Mouse (Mus musculus) kidney, embryonic 14.5 days (tissue): ENCODE data around the gene Ddx49. TPM values are rescaled to one million over a fixed set of nuclear protein-coding genes. Genes with fewer than 3 reads are reported as not detected.

Experiments
- ATAC-seq: fragments of 200-750 bp; cut with Nextera tagmentation; 2 replicates; pipeline ENCODE4 v1.8.0; 2017; ENCODE audit warnings: moderate number of reproducible peaks, mild to moderate bottlenecking, moderate TSS enrichment, moderate library complexity; ENCODE audit not compliant: low FRiP score, low TSS enrichment
- H3K27ac ChIP-seq: fragments of 300-500 bp; sonication (generic); 2 replicates; pipeline ENCODE4 v1.5.1; 2014; ENCODE audit warnings: low read depth, mild to moderate bottlenecking, low read length, moderate library complexity, mixed read lengths
- H3K27me3 ChIP-seq: fragments of 300-500 bp; sonication (generic); 2 replicates; pipeline ENCODE4 v1.6.1; 2014; ENCODE audit warnings: mild to moderate bottlenecking, low read length; ENCODE audit not compliant: control insufficient read depth, insufficient read depth
- H3K36me3 ChIP-seq: fragments of 300-500 bp; sonication (generic); 2 replicates; pipeline ENCODE4 v1.6.1; 2014; ENCODE audit warnings: low read length, mixed read lengths; ENCODE audit not compliant: control insufficient read depth, insufficient read depth
- H3K4me1 ChIP-seq: fragments of 300-500 bp; sonication (generic); 2 replicates; pipeline ENCODE4 v1.6.1; 2014; ENCODE audit warnings: low read length, mixed read lengths; ENCODE audit not compliant: control insufficient read depth, insufficient read depth
- H3K4me2 ChIP-seq: fragments of 300-500 bp; sonication (generic); replicated peaks from 2 replicates; pipeline ENCODE4 v1.6.1; 2014; ENCODE audit warnings: low read depth, mild to moderate bottlenecking, low read length
- H3K4me3 ChIP-seq: fragments of 300-500 bp; sonication (generic); 2 replicates; pipeline ENCODE4 v1.5.1; 2014; ENCODE audit warnings: mild to moderate bottlenecking, low read length
- H3K9ac ChIP-seq: fragments of 300-500 bp; sonication (generic); 2 replicates; pipeline ENCODE4 v1.6.1; 2014; ENCODE audit warnings: low read depth, mild to moderate bottlenecking, low read length, moderate library complexity
- H3K9me3 ChIP-seq: fragments of 300-500 bp; sonication (generic); 2 replicates; pipeline ENCODE4 v1.6.1; 2016; ENCODE audit warnings: low read length; ENCODE audit not compliant: control insufficient read depth
- WGBS: fragments of 180-500 bp; shearing (Covaris S2); extraction: QIAGEN DNeasy Blood & Tissue Kit; methylation state at CpG from one replicate; pipeline ENCODE4 v1.1.7; 2014; 5-methylcytosine and 5-hydroxymethylcytosine counted together
- polyA plus RNA-seq: library from polyadenylated mRNA; unstranded; fragments of >200 nt; fragmentation: Nextera tagmentation; extraction: Ambion mirVana; gene quantifications from 2 replicates; pipeline ENCODE4 v1.2.1, GENCODE M21; 2014

Ddx49 gene
- polyA plus RNA-seq, 1 experiment from 2014 or later: 49.9 TPM

DNA sequence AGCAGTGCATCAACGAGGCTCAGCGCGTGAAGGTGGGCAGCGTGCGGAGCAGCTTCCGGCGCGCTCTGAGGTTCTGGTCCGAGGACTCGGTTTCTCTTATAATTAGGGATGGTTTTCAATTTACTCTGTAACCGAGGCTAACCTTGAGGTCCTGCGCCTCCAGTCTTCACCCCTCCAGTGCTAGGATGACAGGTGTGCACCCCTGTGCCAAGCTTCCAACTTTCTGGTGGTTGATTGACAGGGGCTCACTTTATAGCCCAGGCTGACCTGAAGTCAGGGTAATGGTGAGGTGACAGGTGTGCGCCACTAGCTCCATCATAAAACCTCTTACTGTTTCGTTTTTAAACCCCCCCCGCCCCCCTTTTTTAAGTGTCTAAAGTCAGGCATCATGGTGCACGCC lies 612 bp upstream of the Ddx49 start:
- 4% methylated on average over 16 of the region's 16 CpGs for WGBS
- peak overlapping the region; percentile 70 for H3K9ac ChIP-seq
- peak overlapping the region; percentile 87 for H3K4me2 ChIP-seq
- peak; percentile 58; the same call in 1 of the 2 replicates for ATAC-seq
- H3K27me3 ChIP-seq: no peaks in the 10 kb centered on the region
- H3K36me3 ChIP-seq: peaks cover 52% of the 10 kb centered on the region
- no peaks in the 10 kb centered on the region for H3K9me3 ChIP-seq
- peaks cover 10% of the 10 kb centered on the region for H3K4me1 ChIP-seq
- H3K4me3 ChIP-seq: peak overlapping the region; percentile 73
- peak overlapping the region; percentile 13 for H3K27ac ChIP-seq

DNA sequence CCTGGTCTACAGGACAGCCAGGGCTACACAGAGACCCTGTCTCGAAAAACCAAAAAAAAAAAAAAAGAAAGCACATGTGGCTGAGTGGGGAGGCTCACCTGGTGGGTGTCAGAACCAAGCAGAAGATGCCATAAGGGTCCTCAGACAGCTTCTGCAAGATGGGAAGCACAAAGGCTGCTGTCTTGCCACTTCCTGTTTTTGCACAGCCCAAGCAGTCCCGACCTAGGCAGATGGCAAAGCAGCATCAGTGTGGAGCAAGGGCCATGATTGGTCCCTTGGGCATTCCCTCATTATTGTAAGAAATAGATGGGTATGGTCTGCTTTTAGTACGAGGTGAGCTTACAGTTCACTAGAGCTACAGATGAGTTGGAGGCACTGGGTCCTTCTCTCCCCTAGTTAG lies 1.4 kb downstream of the Ddx49 start:
- Histone ChIP-seq H3K27me3 (no peaks in the 10 kb centered on the region), H3K9ac (no peak overlapping the region), H3K4me2 (no peak overlapping the region), H3K4me3 (no peak overlapping the region), H3K9me3 (no peaks in the 10 kb centered on the region), H3K4me1 (peaks cover 10% of the 10 kb centered on the region), H3K36me3 (peaks cover 54% of the 10 kb centered on the region), H3K27ac (no peak overlapping the region)
- ATAC-seq: no peak
- 87% methylated on average over 3 of the region's 3 CpGs for WGBS

DNA sequence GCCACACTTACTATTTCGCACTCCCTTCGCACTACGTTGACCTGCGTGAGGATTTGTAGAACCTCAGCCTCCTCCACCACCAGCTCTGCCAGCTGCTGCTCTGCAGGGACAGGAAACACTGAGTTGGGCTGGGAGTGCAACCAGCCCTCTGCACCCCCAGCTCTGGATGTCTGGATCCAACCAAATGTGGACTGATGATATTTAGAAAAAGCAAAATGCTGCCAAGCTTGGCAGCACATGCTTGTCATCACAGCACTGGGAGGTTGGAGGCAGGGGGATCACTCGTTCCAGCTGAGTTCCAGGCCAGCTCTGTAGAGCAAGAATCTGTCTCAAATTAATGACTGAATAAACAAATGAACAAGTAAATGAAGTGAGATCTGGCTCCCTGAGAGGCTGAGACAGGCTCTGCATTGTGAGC lies 8.3 kb downstream of the Ddx49 start:
- H3K4me1 ChIP-seq: no peaks in the 10 kb centered on the region
- no peak overlapping the region for H3K27ac ChIP-seq
- no peaks in the 10 kb centered on the region for H3K27me3 ChIP-seq
- H3K4me3 ChIP-seq: no peak overlapping the region
- ATAC-seq: no peak
- 52% methylated on average over 5 of the region's 5 CpGs for WGBS
- peaks cover 95% of the 10 kb centered on the region for H3K36me3 ChIP-seq
- H3K4me2 ChIP-seq: no peak overlapping the region
- H3K9me3 ChIP-seq: no peaks in the 10 kb centered on the region
- no peak overlapping the region for H3K9ac ChIP-seq

DNA sequence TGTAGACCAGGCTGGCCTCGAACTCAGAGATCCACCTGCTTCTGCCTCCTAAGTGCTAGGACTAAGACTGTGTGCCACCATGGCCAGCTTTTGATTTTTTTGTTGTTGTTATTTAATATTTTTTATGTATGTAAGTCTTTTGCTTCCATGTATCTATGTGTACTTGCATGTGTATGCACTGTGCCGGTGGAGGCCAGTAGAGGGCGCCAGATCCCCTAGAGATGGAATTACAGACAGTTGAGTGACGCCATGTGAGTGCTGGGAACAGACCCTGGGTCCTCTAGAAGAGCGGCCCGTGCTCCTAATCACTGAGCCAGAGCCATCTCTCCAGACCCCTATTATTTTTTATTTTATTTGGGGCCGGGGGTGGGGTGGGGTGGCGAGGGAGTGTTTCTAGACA lies 15.6 kb downstream of the Ddx49 start:
- H3K27ac ChIP-seq: no peak overlapping the region
- peaks cover 12% of the 10 kb centered on the region for H3K4me1 ChIP-seq
- 88% methylated on average over 8 of the region's 8 CpGs for WGBS
- no peak for ATAC-seq
- H3K4me2 ChIP-seq: no peak overlapping the region
- peaks cover 64% of the 10 kb centered on the region for H3K36me3 ChIP-seq
- no peaks in the 10 kb centered on the region for H3K27me3 ChIP-seq
- H3K4me3 ChIP-seq: no peak overlapping the region
- H3K9ac ChIP-seq: no peak overlapping the region
- no peaks in the 10 kb centered on the region for H3K9me3 ChIP-seq

DNA sequence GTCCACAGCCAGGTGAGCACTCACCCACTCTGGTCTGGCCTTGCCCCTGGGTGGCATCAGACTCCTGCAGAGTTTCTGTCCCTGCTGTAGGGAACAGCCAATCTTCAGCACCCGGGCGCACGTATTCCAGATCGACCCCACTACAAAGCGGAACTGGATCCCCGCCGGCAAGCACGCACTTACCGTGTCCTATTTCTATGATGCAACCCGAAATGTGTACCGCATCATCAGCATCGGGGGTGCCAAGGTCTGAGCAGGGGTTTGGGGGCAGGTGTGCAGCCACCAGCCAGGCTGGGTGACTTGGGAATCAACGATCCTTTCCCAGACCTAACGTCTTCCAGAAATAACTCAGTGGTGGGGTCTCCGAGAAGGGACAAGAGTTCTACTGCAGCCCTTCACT lies 17.0 kb downstream of the Ddx49 start:
- Histone ChIP-seq H3K4me2 (no peak overlapping the region), H3K9me3 (no peaks in the 10 kb centered on the region), H3K4me3 (no peak overlapping the region), H3K27ac (no peak overlapping the region), H3K4me1 (peaks cover 17% of the 10 kb centered on the region), H3K27me3 (no peaks in the 10 kb centered on the region), H3K9ac (no peak overlapping the region), H3K36me3 (peaks cover 50% of the 10 kb centered on the region)
- no peak for ATAC-seq
- 93% methylated on average over 15 of the region's 15 CpGs for WGBS

DNA sequence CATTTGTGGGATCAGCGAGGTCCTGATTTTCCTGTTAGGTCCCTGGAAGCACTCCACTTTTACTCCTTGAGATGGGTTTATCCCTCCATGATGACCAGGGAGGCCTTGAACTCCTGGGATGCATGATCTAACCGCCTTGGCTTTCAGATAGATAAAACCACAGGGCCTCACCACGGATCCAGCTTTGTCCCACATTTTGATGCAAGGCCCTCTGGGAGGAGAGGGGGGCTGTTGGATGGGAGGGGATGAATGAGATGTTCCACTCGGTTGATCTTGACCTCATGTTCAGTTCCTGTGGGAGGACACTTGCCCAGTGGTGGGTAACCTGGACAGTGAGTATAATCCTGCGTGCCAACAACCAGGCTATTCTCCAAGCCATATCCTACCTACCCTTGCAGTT lies 17.9 kb downstream of the Ddx49 start:
- H3K9ac ChIP-seq: no peak overlapping the region
- H3K4me3 ChIP-seq: no peak overlapping the region; the same call in 1 of the 2 replicates
- peak overlapping the region; percentile 79 for H3K4me2 ChIP-seq
- no peaks in the 10 kb centered on the region for H3K9me3 ChIP-seq
- H3K4me1 ChIP-seq: peaks cover 17% of the 10 kb centered on the region
- H3K27ac ChIP-seq: no peak overlapping the region
- no peaks in the 10 kb centered on the region for H3K27me3 ChIP-seq
- no peak for ATAC-seq
- H3K36me3 ChIP-seq: peaks cover 41% of the 10 kb centered on the region
- WGBS: 56% methylated on average over 5 of the region's 5 CpGs

DNA sequence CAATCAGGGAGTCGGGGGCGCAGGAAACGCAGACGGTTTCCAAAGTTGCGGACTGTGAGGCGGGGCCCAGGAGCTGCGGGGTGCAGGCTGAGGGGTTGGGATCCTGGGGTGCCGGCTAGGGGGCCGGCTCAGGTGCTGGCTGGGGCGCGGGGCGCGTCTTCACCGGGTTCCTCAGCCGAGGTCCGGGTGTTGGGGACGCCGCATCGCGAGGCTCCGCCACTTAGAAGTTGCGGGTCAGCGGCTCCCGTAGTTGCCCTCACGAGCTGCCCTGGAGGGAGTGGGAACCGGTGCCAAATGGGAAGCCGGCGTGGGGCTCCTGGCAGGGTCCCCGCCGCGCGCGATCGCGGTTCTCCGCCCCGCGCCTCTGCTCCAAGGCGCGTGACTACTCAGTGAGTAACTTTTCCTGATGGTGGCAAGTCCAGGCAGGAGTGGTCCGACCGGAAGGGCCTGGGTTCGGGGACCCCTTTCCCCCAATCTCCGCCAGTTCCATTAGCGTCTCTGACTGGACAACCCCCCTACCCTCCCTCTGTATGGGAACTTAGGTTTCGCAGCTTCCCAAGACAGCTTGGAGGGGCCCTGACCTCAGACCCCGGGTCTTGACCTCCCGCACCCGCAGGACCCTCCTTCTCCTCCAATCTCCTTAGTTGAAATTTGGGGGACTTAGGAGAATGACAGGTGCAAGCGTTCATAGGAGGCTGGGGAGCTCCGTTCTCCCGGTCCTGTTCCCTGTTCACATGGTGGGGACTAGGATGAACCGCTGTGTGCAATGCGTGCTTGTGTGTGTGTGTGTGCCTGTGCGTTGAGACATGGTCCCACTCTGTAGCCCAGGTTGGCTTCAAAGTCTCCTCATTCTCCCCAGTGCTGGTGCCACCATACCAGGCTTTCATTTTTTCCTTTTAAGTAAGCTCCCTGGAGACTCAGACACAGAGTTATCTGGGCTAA lies 18.9 kb downstream of the Ddx49 start:
- peaks cover 33% of the 10 kb centered on the region for H3K36me3 ChIP-seq
- H3K27me3 ChIP-seq: no peaks in the 10 kb centered on the region
- WGBS: under 1% methylated on average over 52 of the region's 55 CpGs
- peaks cover 17% of the 10 kb centered on the region for H3K4me1 ChIP-seq
- H3K9me3 ChIP-seq: no peaks in the 10 kb centered on the region
- H3K4me3 ChIP-seq: peak overlapping the region; percentile 96
- ATAC-seq: peak; percentile 53
- H3K9ac ChIP-seq: peak overlapping the region; percentile 99
- H3K4me2 ChIP-seq: peak overlapping the region; percentile 79
- H3K27ac ChIP-seq: peak overlapping the region; percentile 81

GRCm38 (mm10) chr8:70282603-70283135 lies 19.6 kb downstream of the Ddx49 start, which contains the start of gene Homer3:
Gene Homer3, plus strand, starts transcription at chr8:70282827.
- peak; percentile 92 for ATAC-seq
- Histone ChIP-seq H3K9ac (peak within 1 kb of the TSS; percentile 99), H3K27ac (peak within 1 kb of the TSS; percentile 81), H3K27me3 (no peaks in the 10 kb centered on the region), H3K36me3 (peaks cover 30% of the 10 kb centered on the region), H3K4me1 (peaks cover 21% of the 10 kb centered on the region), H3K9me3 (no peaks in the 10 kb centered on the region), H3K4me2 (peak within 1 kb of the TSS; percentile 79), H3K4me3 (peak within 1 kb of the TSS; percentile 96)
- 1% methylated on average over 36 of the region's 36 CpGs for WGBS

GRCm38 (mm10) chr8:70281001-70281400 lies 21.3 kb downstream of the Ddx49 start:
- H3K9me3 ChIP-seq: no peaks in the 10 kb centered on the region
- ATAC-seq: no peak
- no peak overlapping the region for H3K4me3 ChIP-seq
- no peak overlapping the region for H3K9ac ChIP-seq
- no peaks in the 10 kb centered on the region for H3K27me3 ChIP-seq
- peaks cover 14% of the 10 kb centered on the region for H3K36me3 ChIP-seq
- H3K27ac ChIP-seq: peak overlapping the region; percentile 81; the same call in 1 of the 2 replicates
- H3K4me2 ChIP-seq: no peak overlapping the region
- H3K4me1 ChIP-seq: peaks cover 21% of the 10 kb centered on the region
- WGBS: 51% methylated on average over 3 of the region's 3 CpGs
